Mouse (Mus musculus) spleen, adult 12 weeks (tissue): Measurements from ENCODE around the gene Aldh9a1.
A peak's percentile ranks its signal among the peaks of the same experiment; 100 is the strongest.

Source experiments
- DNase-seq: peaks from one replicate; pipeline ENCODE4 v3.0.0; 2022; ENCODE audit warnings: low spot score

Aldh9a1 gene

GRCm38 (mm10) chr1:167350597-167351415 lies 1.0 kb downstream of the Aldh9a1 start:
- DNase-seq: no peak

DNA sequence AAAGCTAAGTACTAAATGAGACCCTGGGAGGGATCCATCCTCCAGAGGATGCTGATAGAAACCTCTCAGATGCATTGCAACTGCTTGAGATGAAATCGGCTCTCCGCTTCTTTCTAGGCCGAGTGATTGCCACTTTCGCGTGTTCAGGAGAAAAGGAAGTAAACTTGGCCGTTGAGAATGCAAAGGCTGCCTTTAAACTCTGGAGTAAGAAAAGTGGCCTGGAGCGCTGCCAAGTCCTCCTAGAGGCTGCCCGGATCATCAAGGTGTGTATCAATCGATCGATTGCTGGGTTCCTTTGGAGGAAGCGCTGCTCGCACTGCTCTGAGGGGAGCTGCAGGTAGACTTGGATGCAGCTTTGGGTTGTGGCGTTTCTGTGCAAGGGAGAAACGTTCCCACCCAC lies 2.6 kb downstream of the Aldh9a1 start:
- no peak for DNase-seq

GRCm38 (mm10) chr1:167357387-167357786 lies 7.6 kb downstream of the Aldh9a1 start:
- DNase-seq: no peak

- DNase-seq: no peak
Measured at GRCm38 (mm10) chr1:167358731-167359130, 8.9 kb downstream of the Aldh9a1 start.

- no peak for DNase-seq
Measured at GRCm38 (mm10) chr1:167360268-167360667, 10.5 kb downstream of the Aldh9a1 start.

GRCm38 (mm10) chr1:167362819-167363218 lies 13.0 kb downstream of the Aldh9a1 start:
- no peak for DNase-seq

GRCm38 (mm10) chr1:167363322-167363721 lies 13.5 kb downstream of the Aldh9a1 start:
- no peak for DNase-seq

GRCm38 (mm10) chr1:167365808-167366207 lies 16.0 kb downstream of the Aldh9a1 start:
- DNase-seq: no peak

- DNase-seq: no peak
Measured at GRCm38 (mm10) chr1:167366621-167367020, 16.8 kb downstream of the Aldh9a1 start.

DNA sequence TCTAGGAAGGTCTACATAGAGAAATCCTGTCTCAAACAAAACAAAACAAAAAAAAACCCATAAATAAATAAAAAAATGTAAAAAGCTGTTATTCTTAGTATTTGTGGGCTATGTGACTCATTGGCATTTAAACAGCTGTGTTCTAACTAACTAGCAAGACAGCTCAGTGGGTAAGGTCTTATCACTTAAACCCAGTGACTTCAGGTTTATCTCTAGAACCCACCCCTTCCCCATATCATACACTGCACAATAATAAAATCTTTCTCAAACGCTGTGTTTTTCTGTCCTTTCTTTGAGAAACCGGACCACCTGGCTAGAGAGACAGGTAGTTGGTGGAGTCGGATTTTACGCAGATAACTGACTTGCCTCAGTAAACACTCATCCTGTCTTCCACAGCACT lies 18.2 kb downstream of the Aldh9a1 start:
- no peak for DNase-seq

DNA sequence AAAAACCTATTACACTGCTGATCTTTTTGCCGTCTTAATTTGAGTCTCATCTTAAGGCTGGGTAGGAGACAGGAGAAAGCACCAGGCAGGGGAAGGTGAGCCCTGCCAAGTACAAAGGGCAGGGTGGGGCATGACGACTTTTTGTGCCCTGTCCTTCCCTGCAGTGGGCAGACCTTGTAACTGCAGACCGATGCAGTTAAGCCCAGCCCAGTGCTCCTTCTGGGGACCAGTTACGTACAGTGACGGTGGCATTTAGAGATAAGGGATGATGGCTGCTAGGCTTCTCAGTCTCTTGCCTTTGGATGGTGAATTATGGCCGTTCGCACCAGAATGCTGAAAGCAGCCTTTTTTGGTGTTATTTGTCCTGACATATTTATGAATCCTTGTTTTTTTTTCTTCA lies 18.7 kb downstream of the Aldh9a1 start:
- peak; percentile 31 for DNase-seq

- DNase-seq: peak; percentile 85
Measured at GRCm38 (mm10) chr1:167369905-167370304, 20.1 kb downstream of the Aldh9a1 start.

GRCm38 (mm10) chr1:167372739-167373138 lies 22.9 kb downstream of the Aldh9a1 start:
- DNase-seq: no peak

GRCm38 (mm10) chr1:167374003-167374784 lies 24.4 kb downstream of the Aldh9a1 start:
- peak; percentile 61 for DNase-seq

DNA sequence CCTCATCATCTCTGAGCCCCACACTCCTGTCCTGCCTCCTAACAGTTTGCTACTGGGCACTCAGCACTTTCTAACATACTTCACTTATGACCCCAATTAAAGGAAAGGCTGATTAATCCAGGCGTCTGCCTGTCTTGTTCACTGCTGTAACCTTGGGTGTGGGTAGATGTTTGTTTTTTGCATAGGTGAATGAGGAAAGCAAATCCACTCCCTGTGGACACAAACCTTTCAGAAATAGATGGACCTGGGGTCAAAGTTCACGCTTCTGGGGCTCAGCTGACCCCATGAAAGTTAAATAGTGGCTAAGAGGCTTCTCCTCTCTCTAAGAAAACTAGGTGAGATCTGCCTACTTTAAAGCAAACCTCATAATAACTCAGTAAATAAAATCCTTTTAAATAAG lies 25.2 kb downstream of the Aldh9a1 start:
- no peak for DNase-seq

DNA sequence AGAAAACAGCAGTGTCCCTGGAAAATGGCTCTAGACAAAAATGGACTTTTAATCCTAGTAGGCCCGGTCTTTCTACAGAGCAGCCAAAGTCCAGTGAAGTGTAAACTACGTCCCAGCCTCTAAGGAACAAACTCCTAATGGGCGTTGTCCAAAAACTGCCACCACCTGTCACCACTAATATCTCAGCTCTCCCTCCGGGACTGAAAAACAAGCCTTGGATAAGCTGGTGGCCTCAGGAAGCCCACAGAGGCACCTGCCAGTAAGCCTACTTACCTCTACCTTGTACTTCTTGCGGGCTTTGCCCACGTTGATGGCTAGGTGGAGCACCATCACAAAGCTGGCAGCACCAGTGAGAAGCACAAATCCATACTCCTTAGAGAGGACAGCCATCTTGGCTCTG lies 28.2 kb downstream of the Aldh9a1 start:
- DNase-seq: no peak

DNA sequence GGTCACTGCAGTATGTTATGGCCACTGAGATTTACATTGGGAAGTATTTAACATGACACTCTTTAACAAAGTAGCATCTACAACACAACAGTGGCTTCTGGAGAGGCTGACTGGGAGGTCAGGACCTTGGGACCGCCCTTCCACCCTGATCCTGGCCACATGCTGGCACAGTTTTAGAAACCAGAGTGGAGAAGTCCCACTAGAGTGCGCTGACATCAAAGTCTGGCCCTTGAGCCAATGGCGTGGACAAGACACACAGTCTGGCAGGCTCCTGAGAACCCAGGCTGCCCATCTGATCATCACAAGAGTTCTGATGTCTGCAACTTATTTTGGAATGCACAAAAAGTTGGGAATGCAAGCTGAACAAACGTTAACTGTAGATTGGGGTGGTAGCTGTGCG lies 30.0 kb downstream of the Aldh9a1 start:
- no peak for DNase-seq

DNA sequence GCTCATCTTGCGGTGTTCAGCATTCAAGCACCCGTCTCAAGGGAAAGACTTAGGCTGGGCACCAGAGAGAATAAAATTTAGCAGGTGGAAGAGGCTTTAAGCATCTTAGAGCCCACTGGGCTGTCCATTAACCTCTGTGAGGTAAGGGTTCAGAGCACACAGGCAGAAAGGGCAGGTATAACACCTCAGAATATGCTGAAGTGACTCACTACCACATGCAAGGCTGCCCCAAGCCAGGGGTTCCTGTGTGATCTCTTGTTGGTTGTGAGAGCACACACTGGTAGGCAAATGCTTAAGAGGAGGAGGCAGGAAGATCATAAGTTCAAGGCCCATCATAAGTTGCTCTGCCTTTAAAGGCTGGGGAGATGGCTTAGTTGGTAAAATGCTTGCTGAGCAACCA lies 30.4 kb downstream of the Aldh9a1 start:
- DNase-seq: no peak

DNA sequence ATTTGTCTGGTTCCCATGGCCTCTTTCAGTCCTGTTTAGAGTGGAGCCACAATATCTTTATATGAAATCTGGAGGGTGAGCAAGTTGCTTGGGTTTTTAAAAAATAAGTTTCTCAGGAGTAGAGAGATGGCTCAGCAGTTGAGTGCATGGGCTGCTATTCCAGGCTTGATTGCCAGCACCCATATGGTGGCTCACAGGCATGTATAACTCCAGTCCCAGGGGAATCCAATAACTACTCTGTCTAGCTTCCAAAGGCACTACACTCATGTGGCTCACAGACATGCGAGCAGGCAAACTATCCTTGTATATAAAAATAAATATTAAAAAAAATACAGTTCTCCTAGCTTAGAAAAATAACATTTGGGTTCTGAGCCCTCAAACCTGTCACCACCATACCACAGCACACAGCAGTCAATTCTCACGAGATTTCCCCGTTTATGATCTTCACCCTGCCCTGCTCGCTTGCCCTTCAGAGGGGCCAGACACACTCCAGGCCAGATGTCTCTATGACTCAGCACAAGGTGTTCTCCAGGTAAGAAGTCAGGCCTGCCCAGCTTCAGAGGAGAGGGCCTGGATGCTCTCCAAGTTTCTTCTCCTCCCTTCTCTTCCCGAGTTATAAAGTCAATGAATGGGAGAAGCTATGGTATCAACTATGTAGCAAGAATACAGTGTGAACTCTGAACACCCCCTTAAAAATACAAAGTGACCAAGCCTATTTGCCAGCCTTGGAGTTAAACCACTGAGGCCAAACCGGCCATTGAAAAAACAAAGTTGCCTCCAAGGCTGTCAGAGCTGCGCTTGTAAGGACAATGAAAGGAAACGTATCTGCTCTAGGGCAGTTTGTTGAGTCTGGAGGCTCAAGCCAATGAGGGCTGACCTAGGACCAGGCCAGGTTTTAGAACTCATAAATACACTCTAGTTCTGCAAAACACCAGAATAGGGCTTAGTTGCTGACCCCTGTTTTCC lies 31.5 kb downstream of the Aldh9a1 start:
- DNase-seq: no peak

DNA sequence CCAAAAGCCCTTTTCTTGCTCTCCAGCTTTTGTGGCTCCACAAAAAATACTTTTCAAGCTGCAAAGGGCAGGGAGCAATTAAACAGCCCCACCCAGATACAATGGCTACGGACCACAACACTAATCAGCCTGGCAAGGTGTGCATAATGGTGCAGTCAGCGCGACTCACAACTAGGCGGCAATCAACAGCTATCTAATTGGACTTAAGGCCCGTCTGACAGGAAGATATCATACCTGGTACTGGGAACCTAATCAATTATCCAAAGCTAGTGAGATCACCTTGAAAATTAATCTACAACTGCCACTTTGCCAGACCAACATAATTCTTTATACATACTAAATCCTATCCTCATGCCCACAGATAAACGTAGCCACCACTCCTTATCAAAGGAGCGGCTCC lies 32.5 kb downstream of the Aldh9a1 start:
- DNase-seq: no peak

GRCm38 (mm10) chr1:167382763-167383162 lies 33.0 kb downstream of the Aldh9a1 start:
- no peak for DNase-seq

- DNase-seq: no peak
Measured at GRCm38 (mm10) chr1:167383178-167383577, 33.4 kb downstream of the Aldh9a1 start.
